Mouse (Mus musculus) gastrocnemius, postnatal 25 days (tissue): ENCODE results near the gene BC024978. TPM values are rescaled to one million over a fixed set of nuclear protein-coding genes. Genes with fewer than 3 reads are reported as not detected.
"Not testable (repeated sequence)": the region's sequence is repeated elsewhere in the genome, so short reads cannot be mapped to it uniquely, and the experiment has no call there.

Experiments
- DNase-seq: peaks from one replicate; pipeline ENCODE4 v3.0.0; 2022
- total RNA-seq, 2 experiments: library from RNA; stranded (reverse); gene quantifications; 1 replicate in 1 of 2; 2 replicates in 1 of 2; pipeline ENCODE4 v1.2.3; 2021

The BC024978 gene
- total RNA-seq, 2 experiments from 2014 or later = 12.1 to 13.0 TPM

GRCm38 (mm10) chr7:27224877-27225575, 29.4 kb downstream of the BC024978 start:
- peak; percentile 55 for DNase-seq

GRCm38 (mm10) chr7:27227276-27227675, 31.7 kb downstream of the BC024978 start:
- no peak for DNase-seq

DNA sequence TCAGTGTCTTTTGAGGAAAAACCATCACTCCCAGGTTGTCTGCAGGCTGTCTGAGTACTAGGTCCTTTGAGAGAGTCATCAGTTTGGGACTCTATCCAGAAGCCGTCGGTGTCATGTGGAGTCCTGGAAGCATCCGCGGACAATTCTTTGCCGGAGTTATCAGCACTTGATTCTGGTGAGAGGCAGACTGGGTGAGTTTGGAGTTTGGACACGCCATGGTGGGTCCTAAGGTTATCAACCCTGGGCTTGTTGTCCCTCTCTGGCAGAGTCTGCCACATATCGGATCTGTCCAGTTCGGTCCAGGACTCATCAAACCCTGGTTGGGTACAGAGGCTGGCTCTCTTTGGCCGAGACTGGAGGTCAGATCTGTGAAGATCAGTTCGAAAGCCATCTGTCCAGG, 32.1 kb downstream of the BC024978 start:
- no peak for DNase-seq

DNA sequence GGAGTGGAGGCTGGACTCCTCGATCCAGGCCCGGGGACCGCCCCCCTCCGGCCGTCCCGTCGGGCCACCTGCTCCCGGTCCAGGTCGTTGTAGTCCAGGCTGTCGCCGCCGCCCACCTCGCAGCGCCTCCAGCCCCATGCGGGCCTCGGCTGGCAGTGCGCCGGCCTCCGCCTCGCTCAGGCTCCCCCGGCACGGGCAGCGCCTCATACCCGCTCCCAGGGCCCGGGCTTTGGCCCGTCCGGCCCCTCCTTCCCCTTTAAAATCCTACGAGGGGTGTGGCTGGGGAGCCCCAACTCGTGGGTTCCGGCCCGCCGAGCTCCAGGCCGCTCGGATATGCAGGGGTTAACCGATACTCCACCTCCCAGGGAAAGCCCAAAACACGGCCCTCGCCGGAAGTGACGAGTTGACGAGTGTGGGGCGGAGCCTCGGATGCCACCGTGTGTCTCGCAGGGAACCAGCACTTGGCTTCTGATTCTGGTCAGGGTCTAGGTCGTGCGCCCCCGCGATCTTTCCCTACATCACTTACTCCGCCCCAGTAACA, 32.8 kb downstream of the BC024978 start, which contains the start of gene Itpkc:
Gene Itpkc, minus strand, starts transcription at position 381 of the 541 bp plus-strand sequence.
- DNase-seq = peak; percentile 91

GRCm38 (mm10) chr7:27228865-27229264, 33.3 kb downstream of the BC024978 start:
- DNase-seq = no peak

GRCm38 (mm10) chr7:27230781-27231180, 35.2 kb downstream of the BC024978 start:
- no peak for DNase-seq

GRCm38 (mm10) chr7:27231693-27232331, 36.2 kb downstream of the BC024978 start:
- DNase-seq = peak; percentile 56

- DNase-seq = peak; percentile 91
Measured at GRCm38 (mm10) chr7:27232781-27233281, 37.2 kb downstream of the BC024978 start, which contains the start of gene Coq8b. TSS of gene Coq8b (plus strand) at chr7:27233023.

DNA sequence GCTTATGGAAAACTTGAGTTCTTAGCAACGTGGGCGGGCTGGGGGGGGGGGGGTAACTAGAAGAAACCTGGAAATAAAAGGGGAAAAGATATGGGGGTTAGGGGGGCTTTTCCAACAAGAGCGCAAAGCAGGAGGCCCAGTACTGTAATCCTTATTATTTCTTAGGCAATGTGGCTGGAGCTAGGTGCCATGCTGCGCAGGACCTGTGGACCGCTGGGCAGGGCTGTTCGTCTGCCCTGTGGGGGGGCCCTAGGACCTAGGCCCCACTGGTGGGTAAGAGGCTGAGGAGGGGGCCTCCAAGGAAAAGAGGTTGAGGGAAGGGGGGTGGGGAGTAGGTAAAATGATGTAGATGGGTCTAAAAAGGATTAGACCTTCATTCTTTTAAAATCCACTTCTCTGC, 37.7 kb downstream of the BC024978 start:
- no peak for DNase-seq

DNA sequence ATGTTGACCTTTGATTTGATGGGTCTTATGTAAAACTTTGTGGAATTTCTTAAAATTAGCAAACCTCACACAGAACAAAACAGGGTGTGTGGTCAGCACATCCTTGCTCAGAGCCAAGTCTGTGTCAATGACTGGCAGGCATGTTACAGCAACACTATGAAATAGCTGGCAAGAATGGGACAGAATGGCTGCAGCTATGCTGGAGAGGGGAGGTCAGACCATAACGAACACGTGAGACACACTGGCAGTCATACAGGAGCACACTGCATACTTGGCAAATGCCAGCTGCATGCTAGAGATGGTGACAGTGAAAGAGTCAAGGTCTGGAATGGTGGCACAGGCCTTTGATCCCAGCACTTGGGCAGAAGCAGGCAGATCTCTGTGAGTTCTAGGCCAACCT, 40.1 kb downstream of the BC024978 start:
- DNase-seq = no peak

GRCm38 (mm10) chr7:27237527-27237926, 41.9 kb downstream of the BC024978 start:
- no peak for DNase-seq

DNA sequence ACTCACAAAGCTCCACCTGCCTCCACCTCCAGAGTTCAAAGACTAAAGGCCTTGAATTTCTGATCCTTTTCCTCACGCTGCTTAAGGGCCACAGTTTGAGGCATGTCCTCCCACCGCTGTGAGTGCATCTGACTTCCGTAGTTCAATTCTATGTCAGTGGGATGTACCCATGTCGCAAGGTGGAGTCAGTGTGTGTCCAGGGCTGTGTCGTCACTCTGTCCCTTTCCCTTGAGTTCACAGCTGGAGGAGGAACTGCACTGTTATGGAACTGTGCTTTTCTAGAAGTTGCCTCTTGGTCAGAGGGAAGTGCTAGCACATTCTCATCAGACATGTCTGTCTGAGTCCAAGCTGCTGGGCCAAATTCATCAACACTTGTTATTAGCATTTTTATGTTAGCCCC, 43.0 kb downstream of the BC024978 start:
- DNase-seq = no peak

DNA sequence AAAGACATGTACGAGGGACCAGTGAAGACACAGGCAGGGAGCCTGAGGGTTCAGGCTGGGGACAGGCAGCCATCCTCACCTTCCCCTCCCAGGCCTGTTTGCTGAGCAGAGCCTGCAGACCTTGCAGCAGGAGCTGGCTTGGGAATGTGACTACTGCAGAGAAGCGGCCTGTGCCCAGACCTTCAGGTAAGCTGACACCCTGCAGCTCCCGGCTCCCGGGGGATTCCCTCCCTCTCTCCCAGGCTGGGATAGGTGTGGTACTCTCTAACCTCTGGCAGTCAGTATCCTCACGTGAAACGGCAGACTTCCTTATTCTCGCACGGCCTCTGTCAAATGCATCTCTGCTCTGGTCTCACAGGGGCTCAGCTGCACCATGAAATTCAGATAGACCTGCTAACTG, 47.6 kb downstream of the BC024978 start:
- peak; percentile 72 for DNase-seq

GRCm38 (mm10) chr7:27244088-27244487, 48.5 kb downstream of the BC024978 start:
- not testable (repeated sequence) for DNase-seq

GRCm38 (mm10) chr7:27249146-27249545, 53.6 kb downstream of the BC024978 start:
- no peak for DNase-seq

DNA sequence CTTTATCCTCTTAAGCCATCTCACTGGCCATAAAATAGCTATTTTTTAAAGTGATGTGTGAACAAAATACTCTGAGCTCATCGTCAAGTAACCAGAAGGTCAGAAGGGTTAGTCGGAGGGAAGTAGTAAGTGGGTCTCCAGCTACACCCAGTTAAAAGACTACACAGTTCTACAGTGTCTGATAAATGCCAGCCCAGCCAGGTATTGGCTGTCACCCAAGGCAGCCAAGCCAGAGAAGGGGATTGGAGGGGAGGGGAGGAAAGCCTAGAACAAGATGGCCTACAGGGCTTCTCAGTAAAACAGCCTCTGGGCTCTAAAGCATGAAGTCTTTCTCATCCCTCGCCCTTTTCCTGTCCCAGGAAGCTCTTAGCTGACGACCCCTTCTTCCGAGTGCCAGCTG, 54.3 kb downstream of the BC024978 start:
- no peak for DNase-seq

DNA sequence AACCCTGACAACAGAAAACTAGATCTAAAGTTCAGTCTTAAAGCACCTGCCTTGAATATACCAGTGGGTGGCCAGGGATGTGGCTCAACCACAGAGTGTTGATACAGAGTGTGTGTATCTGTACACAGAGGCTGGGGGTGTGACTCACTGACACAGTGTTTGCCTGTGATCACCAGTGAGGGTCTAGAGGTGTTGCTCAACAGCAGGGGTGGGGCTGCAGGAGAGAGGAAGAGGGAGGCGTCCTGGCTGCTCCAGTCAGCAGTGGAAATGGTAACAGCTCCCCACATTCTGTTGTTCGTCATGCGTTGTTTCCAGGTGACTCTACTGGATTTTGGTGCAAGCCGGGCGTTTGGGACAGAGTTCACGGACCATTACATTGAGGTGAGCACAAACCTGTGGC, 56.4 kb downstream of the BC024978 start:
- DNase-seq = no peak

DNA sequence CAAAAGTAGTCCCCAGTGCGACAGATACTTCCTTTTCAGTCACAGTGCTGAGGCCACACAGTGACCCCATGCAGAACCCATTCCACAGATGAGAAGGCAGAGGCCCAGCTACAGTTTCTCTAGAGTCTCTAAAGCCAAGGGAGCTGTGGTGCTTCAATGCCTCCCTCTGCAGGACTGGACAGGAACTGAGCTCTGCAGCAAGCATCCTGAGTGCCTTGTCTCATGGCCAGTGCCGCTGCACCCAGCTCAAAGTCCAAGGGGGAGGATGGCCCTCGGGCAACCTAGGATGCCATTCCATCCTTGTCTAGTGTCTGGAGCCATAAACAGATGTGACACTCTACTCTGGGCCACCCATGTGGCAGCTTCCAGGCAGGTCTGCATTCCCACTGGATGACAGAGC, 60.1 kb downstream of the BC024978 start:
- no peak for DNase-seq

- peak; percentile 51 for DNase-seq
Measured at GRCm38 (mm10) chr7:27257046-27257851, 61.7 kb downstream of the BC024978 start.

GRCm38 (mm10) chr7:27257852-27258204, 62.2 kb downstream of the BC024978 start:
- DNase-seq = no peak

DNA sequence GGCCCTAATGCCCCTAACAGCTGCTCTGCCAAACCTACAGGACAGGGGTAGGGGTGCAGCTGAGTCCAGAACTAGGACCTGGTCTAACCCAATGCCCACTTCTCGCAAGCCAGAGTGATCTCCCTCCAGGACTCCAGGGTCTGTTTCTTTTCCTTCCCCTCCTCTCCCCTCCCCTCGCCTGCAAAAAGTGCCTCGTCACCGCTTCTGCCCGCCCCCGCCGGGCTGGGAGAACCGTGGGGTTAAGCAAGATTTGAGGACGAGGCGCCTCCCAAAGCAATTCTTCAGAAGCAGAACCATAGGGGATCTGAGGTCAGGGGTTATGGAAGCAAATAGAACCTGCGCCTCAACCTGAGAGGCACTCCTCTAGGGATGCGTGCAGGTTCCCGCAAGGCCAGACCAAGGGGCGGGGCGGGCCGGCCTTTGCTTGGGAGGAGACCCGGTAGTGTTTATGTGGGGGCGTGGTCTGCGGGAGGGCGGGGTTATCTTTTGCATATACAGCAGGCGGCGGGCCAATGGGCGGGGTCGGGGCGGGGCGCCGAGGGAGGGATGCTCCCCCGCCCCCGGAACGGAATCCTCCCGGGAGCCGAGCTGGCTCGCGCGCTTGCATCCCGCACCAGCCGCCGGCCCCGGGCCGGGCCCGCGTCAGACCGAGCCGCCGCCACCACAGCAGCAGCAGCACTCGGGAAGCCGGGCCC, 62.8 kb downstream of the BC024978 start, which contains the start of gene Numbl:
Gene Numbl, plus strand, starts transcription at position 229 of the 695 bp plus-strand sequence.
- peak; percentile 92 for DNase-seq

DNA sequence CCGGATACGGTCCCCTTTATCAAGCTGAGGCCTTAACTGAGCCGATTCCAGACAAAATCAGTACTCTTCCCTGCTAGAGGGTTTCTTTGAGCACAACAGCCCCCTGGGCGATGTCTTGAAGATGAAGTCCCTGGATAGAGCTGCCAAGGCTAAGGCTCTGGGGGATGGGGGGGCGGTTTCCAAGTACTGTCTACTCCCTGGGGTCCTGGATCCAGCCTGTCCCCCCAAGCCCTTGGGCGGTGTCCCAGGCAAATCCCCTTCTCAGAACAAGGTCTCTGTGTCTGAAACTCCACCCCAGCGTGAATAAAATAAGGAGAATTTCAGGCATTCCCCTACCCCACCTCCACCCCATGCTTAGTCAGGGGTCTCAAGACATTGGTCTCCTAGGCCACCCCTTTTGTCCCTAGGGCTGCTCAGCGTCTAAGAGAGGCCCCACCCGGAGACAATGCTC, 63.7 kb downstream of the BC024978 start:
- DNase-seq = no peak
